Mouse (Mus musculus): Measurements from ENCODE around the gene Fam208a. TPM values are rescaled to one million over a fixed set of nuclear protein-coding genes. Genes with fewer than 3 reads are reported as not detected.
A peak's percentile ranks its signal among the peaks of the same experiment; 100 is the strongest.

The Fam208a gene
- polyA plus RNA-seq, 1 experiment = 10.1 TPM

DNA sequence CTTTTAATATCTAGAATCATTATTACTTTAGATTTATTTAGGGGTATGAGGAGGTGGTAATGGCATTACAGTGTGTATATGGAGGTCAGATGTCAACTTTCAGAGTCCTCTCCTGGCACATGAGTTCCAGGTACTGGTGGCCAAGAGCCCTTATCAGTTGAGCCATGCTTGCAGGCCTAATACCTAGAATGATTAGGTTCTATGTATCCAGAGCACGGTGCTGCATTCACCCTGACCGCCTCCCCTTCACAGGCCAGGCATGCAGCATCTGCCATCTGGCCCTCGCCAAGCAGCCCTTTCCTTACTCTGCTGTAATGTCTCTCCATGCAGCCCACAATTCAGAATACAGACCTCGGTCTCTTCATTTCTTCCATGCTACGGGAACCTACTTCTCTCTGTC lies 62.8 kb downstream of the Fam208a start:
- WGBS = 91% methylated on average over 5 of the region's 5 CpGs
- TF ChIP-seq CTCF (IDR thresholded peaks at IDR 0.05; ENCODE audit: control insufficient read depth, insufficient read depth, low read length) = no peak
- no peak for TF ChIP-seq POLR2A (IDR thresholded peaks at IDR 0.05; ENCODE audit: borderline replicate concordance, control insufficient read depth, low read depth, low read length)
- Histone ChIP-seq H3K4me1 (ENCODE audit: control insufficient read depth, insufficient read depth, low read length) (no peaks in the 10 kb centered on the region), H3K4me3 (replicated peaks; ENCODE audit: control insufficient read depth, low read depth, low read length) (no peak overlapping the region), H3K27ac (ENCODE audit: control insufficient read depth, insufficient read depth, low read depth, low read length, poor library complexity) (no peak overlapping the region)

- Histone ChIP-seq H3K4me1 (ENCODE audit: control insufficient read depth, insufficient read depth, low read length) (no peaks in the 10 kb centered on the region), H3K4me3 (replicated peaks; ENCODE audit: control insufficient read depth, low read depth, low read length) (no peak overlapping the region), H3K27ac (ENCODE audit: control insufficient read depth, insufficient read depth, low read depth, low read length, poor library complexity) (no peak overlapping the region)
- WGBS = 89% methylated on average over 4 of the region's 4 CpGs
- no peak for TF ChIP-seq CTCF (IDR thresholded peaks at IDR 0.05; ENCODE audit: control insufficient read depth, insufficient read depth, low read length)
Observed at GRCm38 (mm10) chr14:27493516-27493915, 64.9 kb downstream of the Fam208a start.

GRCm38 (mm10) chr14:27501096-27501495 lies 72.5 kb downstream of the Fam208a start:
- no peak overlapping the region for H3K27ac ChIP-seq (ENCODE audit: control insufficient read depth, insufficient read depth, low read depth, low read length, poor library complexity)
- TF ChIP-seq POLR2A (IDR thresholded peaks at IDR 0.05; ENCODE audit: borderline replicate concordance, control insufficient read depth, low read depth, low read length) = no peak
- TF ChIP-seq CTCF (IDR thresholded peaks at IDR 0.05; ENCODE audit: control insufficient read depth, insufficient read depth, low read length) = no peak
- H3K4me3 ChIP-seq (replicated peaks; ENCODE audit: control insufficient read depth, low read depth, low read length) = no peak overlapping the region
- WGBS = 86% methylated on average over 4 of the region's 4 CpGs
- no peaks in the 10 kb centered on the region for H3K4me1 ChIP-seq (ENCODE audit: control insufficient read depth, insufficient read depth, low read length)

- Histone ChIP-seq H3K4me3 (replicated peaks; ENCODE audit: control insufficient read depth, low read depth, low read length) (peak within 1 kb of the TSS; percentile 89), H3K27ac (ENCODE audit: control insufficient read depth, insufficient read depth, low read depth, low read length, poor library complexity) (no peak within 1 kb of the TSS), H3K4me1 (ENCODE audit: control insufficient read depth, insufficient read depth, low read length) (no peaks in the 10 kb centered on the region)
- WGBS = under 1% methylated on average over 51 of the region's 51 CpGs
- TF ChIP-seq POLR2A (IDR thresholded peaks at IDR 0.05; ENCODE audit: borderline replicate concordance, control insufficient read depth, low read depth, low read length) = peak; percentile 58; the same call in 1 of the 2 replicates
- no peak for TF ChIP-seq CTCF (IDR thresholded peaks at IDR 0.05; ENCODE audit: control insufficient read depth, insufficient read depth, low read length)
Observed at GRCm38 (mm10) chr14:27507894-27508643, 79.4 kb downstream of the Fam208a start, which contains the start of gene Ccdc66. TSS of gene Ccdc66 (minus strand) at chr14:27508460.

DNA sequence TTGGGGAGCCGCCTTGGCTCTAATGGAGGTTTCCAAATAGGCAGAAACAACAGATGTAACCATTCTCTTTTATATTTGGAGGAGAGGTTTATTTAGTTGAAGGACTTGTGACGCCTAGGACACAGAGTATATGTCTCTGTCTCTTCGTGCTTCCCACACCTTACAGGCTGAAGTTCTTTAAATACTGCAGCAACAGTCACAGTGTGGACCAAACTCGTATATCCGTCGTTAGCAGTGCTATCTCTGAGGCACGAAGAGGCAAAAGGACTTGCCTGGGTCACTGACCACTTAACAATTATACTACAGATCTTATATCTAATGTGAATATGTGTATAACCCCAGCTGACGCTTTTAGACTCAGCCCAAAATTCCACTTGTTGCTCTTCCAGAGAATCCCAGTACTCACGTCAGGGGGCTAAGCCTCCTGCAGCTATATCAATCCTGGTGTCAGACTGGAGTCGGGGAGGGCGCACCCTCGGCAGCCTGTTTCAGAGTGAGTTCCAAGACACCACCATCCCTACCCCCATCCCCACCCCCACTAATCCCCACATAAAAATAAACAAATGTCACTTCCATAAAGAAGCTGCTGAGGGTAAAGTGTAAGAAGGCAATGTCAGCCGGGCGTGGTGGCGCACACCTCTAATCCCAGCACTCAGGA lies 80.1 kb downstream of the Fam208a start:
- Histone ChIP-seq H3K4me1 (ENCODE audit: control insufficient read depth, insufficient read depth, low read length) (no peaks in the 10 kb centered on the region), H3K4me3 (replicated peaks; ENCODE audit: control insufficient read depth, low read depth, low read length) (peak overlapping the region; percentile 89), H3K27ac (ENCODE audit: control insufficient read depth, insufficient read depth, low read depth, low read length, poor library complexity) (no peak overlapping the region)
- 38% methylated on average over 15 of the region's 15 CpGs for WGBS
- no peak for TF ChIP-seq CTCF (IDR thresholded peaks at IDR 0.05; ENCODE audit: control insufficient read depth, insufficient read depth, low read length)
- no peak for TF ChIP-seq POLR2A (IDR thresholded peaks at IDR 0.05; ENCODE audit: borderline replicate concordance, control insufficient read depth, low read depth, low read length)

GRCm38 (mm10) chr14:27524541-27524940 lies 95.9 kb downstream of the Fam208a start:
- Histone ChIP-seq H3K4me1 (ENCODE audit: control insufficient read depth, insufficient read depth, low read length) (no peaks in the 10 kb centered on the region), H3K4me3 (replicated peaks; ENCODE audit: control insufficient read depth, low read depth, low read length) (no peak overlapping the region), H3K27ac (ENCODE audit: control insufficient read depth, insufficient read depth, low read depth, low read length, poor library complexity) (no peak overlapping the region)
- TF ChIP-seq CTCF (IDR thresholded peaks at IDR 0.05; ENCODE audit: control insufficient read depth, insufficient read depth, low read length) (no peak), POLR2A (IDR thresholded peaks at IDR 0.05; ENCODE audit: borderline replicate concordance, control insufficient read depth, low read depth, low read length) (no peak)

Other genes with a start within 250 kb of the Fam208a start
- 3.2 and 9.7 TPM in 2 replicates for gene Ccdc66, start 79.6 kb downstream of the Fam208a start, polyA plus RNA-seq (2011; ENCODE audit: insufficient read depth, insufficient read length, low replicate concordance, missing spikeins)
- not detected in 2 replicates for gene Erc2, start 193.6 kb downstream of the Fam208a start, polyA plus RNA-seq (2011; ENCODE audit: insufficient read depth, insufficient read length, low replicate concordance, missing spikeins)

Measured in bone marrow, adult 2 months (tissue).